Comparison of ENCODE assay signal across 13 mouse cellular contexts in genomic region chr19:29641510-29641909, GRCm38 (mm10). TPM values are rescaled to one million over a fixed set of nuclear protein-coding genes. Genes with fewer than 3 reads are reported as not detected.
DNase-seq lines count a peak whose midpoint lies in the region; ATAC-seq lines count a peak whose summit lies in the region.
"Had no signal": no experiment of that assay in that cellular context is flagged by ENCODE, and none has a peak within 500 bp of the region (broad histone marks: within the 10 kb centered on the region; RNA-seq: fewer than 3 reads in every experiment).

No protein-coding gene starts in this region.

- peaks cover 5% of the 10 kb centered on the region; the same call in 1 of the 2 replicates for H3K36me3 ChIP-seq in heart, embryonic 10.5 days
- peaks cover 76% of the 10 kb centered on the region for H3K36me3 ChIP-seq in liver, embryonic 12.5 days
- peaks cover 23% of the 10 kb centered on the region for H3K36me3 ChIP-seq in embryonic facial prominence, embryonic 13.5 days
- peaks cover 15% of the 10 kb centered on the region; the same call in 1 of the 2 replicates for H3K36me3 ChIP-seq in limb, embryonic 15.5 days

- H3K9me3 ChIP-seq in heart, embryonic 10.5 days, result no peaks in the 10 kb centered on the region
- no peaks in the 10 kb centered on the region for H3K9me3 ChIP-seq in liver, embryonic 12.5 days (replicated peaks)
- peaks cover 3% of the 10 kb centered on the region; the same call in 1 of the 2 replicates for H3K9me3 ChIP-seq in embryonic facial prominence, embryonic 13.5 days
- H3K9me3 ChIP-seq in limb, embryonic 15.5 days, result no peaks in the 10 kb centered on the region

- H3K4me1 ChIP-seq in heart, embryonic 10.5 days, result peaks cover 16% of the 10 kb centered on the region
- H3K4me1 ChIP-seq in liver, embryonic 12.5 days, result peaks cover 29% of the 10 kb centered on the region
- H3K4me1 ChIP-seq in embryonic facial prominence, embryonic 13.5 days, result peaks cover 20% of the 10 kb centered on the region
- peaks cover 11% of the 10 kb centered on the region; the same call in 1 of the 2 replicates for H3K4me1 ChIP-seq in limb, embryonic 15.5 days

- H3K4me2 ChIP-seq in liver, embryonic 12.5 days, result peak overlapping the region; percentile 1; the same call in 1 of the 2 replicates
- peak overlapping the region; percentile 46 for H3K4me2 ChIP-seq in embryonic facial prominence, embryonic 13.5 days
- 0 out of 2 replicates have a peak overlapping the region, but pooled peaks have one; percentile 35 for H3K4me2 ChIP-seq in limb, embryonic 15.5 days

- intact Hi-C loops in left cerebral cortex, postnatal 36 days (cut with DNase I), result no loop called here

- H3K4me3 ChIP-seq in heart, embryonic 10.5 days, result no peak overlapping the region; the same call in 1 of the 2 replicates
- no peak overlapping the region for H3K4me3 ChIP-seq in liver, embryonic 12.5 days
- no peak overlapping the region; the same call in 1 of the 2 replicates for H3K4me3 ChIP-seq in embryonic facial prominence, embryonic 13.5 days
- no peak overlapping the region for H3K4me3 ChIP-seq in limb, embryonic 15.5 days

- no peak for ATAC-seq in liver, embryonic 12.5 days
- ATAC-seq in embryonic facial prominence, embryonic 13.5 days (ENCODE audit: insufficient number of reproducible peaks, insufficient read depth, low FRiP score, low TSS enrichment, low read depth), result no peak
- no peak for ATAC-seq in limb, embryonic 15.5 days (ENCODE audit: insufficient number of reproducible peaks, low FRiP score, low TSS enrichment, low read depth)

- WGBS in heart, embryonic 10.5 days, result 77% methylated on average over 5 of the region's 5 CpGs
- 84% methylated on average over 5 of the region's 5 CpGs for WGBS in liver, embryonic 12.5 days (ENCODE audit: insufficient replicate concordance)
- 50% methylated on average over 5 of the region's 5 CpGs for WGBS in embryonic facial prominence, embryonic 13.5 days
- 53% methylated on average over 5 of the region's 5 CpGs for WGBS in limb, embryonic 15.5 days

- H3K27me3 ChIP-seq in heart, embryonic 10.5 days (ENCODE audit: insufficient read depth, poor library complexity, severe bottlenecking), result peaks cover 35% of the 10 kb centered on the region
- no peaks in the 10 kb centered on the region for H3K27me3 ChIP-seq in liver, embryonic 12.5 days (replicated peaks)
- no peaks in the 10 kb centered on the region for H3K27me3 ChIP-seq in embryonic facial prominence, embryonic 13.5 days
- no peaks in the 10 kb centered on the region for H3K27me3 ChIP-seq in limb, embryonic 15.5 days

- H3K9ac ChIP-seq in liver, embryonic 12.5 days, result no peak overlapping the region
- H3K9ac ChIP-seq in embryonic facial prominence, embryonic 13.5 days, result no peak overlapping the region
- H3K9ac ChIP-seq in limb, embryonic 15.5 days, result no peak overlapping the region

- peak overlapping the region; percentile 56; the same call in 1 of the 2 replicates for H3K27ac ChIP-seq in heart, embryonic 10.5 days
- H3K27ac ChIP-seq in liver, embryonic 12.5 days, result no peak overlapping the region
- H3K27ac ChIP-seq in embryonic facial prominence, embryonic 13.5 days, result peak overlapping the region; percentile 57; the same call in 1 of the 2 replicates
- H3K27ac ChIP-seq in limb, embryonic 15.5 days, result no peak overlapping the region

- no peak for DNase-seq in heart, embryonic 10.5 days (ENCODE audit: low spot score)
- DNase-seq in heart, adult 18-20 months, result no peak
- no peak for DNase-seq in liver
- DNase-seq in left cerebral cortex, postnatal 36 days (ENCODE audit: low spot score in 2 of 2), result no peak
- no peak for DNase-seq in right cerebral cortex, postnatal 36 days (ENCODE audit: low spot score in 2 of 2)
- DNase-seq: cerebellum, adult 8-10 months; gastrocnemius, postnatal 10 days had no signal

RNA-seq across cellular contexts. Expression of gene Ermp1, which starts 6.7 kb away (rescaled TPM):
- polyA plus RNA-seq in heart, embryonic 10.5 days (2016; fragmentation: Nextera tagmentation; extraction: Ambion mirVana), result 8.1 and 9.5 TPM in 2 replicates
- 10 to 100 TPM in 1 of 2 experiments, 1 to 10 TPM in 1; 9.5 to 12.7 TPM for total RNA-seq in heart, adult 18-20 months (2021)
- 18.3 and 19.3 TPM in 2 replicates for polyA plus RNA-seq in liver, embryonic 12.5 days (2016; fragmentation: Nextera tagmentation; extraction: Ambion mirVana)
- 18.5 and 21.9 TPM in 2 replicates for polyA plus RNA-seq in embryonic facial prominence, embryonic 13.5 days (2015; fragmentation: Nextera tagmentation; extraction: Ambion mirVana)
- 16.9 and 21.5 TPM in 2 replicates for polyA plus RNA-seq in limb, embryonic 15.5 days (2015; fragmentation: Nextera tagmentation; extraction: Ambion mirVana)
- 10 to 100 TPM; 35.5 to 35.9 TPM for total RNA-seq in left cerebral cortex, postnatal 36 days (2021)

RNA-seq across cellular contexts. Expression of gene Mlana, which starts 56.1 kb away (rescaled TPM):
- 0.15 and 0.32 TPM in 2 replicates for polyA plus RNA-seq in heart, embryonic 10.5 days (2016; fragmentation: Nextera tagmentation; extraction: Ambion mirVana)
- total RNA-seq in heart, adult 18-20 months (2021), result 1 to 10 TPM in 1 of 2 experiments, under 1 TPM in 1; 0.60 to 1.1 TPM
- not detected in 2 replicates for polyA plus RNA-seq in liver, embryonic 12.5 days (2016; fragmentation: Nextera tagmentation; extraction: Ambion mirVana)
- 1.4 and 1.7 TPM in 2 replicates for polyA plus RNA-seq in embryonic facial prominence, embryonic 13.5 days (2015; fragmentation: Nextera tagmentation; extraction: Ambion mirVana)
- 1.6 and 1.7 TPM in 2 replicates for polyA plus RNA-seq in limb, embryonic 15.5 days (2015; fragmentation: Nextera tagmentation; extraction: Ambion mirVana)
- total RNA-seq in left cerebral cortex, postnatal 36 days (2021), result under 1 TPM in 1 of 2 experiments, not detected in 1; 0.45 TPM
- total RNA-seq: adrenal gland, postnatal 25 days; left cerebral cortex, postnatal 25 days had no signal
- polyA plus RNA-seq: C2C12 had no signal

Comparison
In these comparisons a context has a peak if more than half of its experiments do, and no peak if none do; other contexts are left out.
1. H3K27ac ChIP-seq: peak in heart, embryonic 10.5 days (single experiment) and embryonic facial prominence, embryonic 13.5 days (single experiment); none in liver, embryonic 12.5 days (single experiment) and limb, embryonic 15.5 days (single experiment).
2. Peak in every context shown above with its lines, with median percentiles within 50 percentile points of each other: H3K4me2 ChIP-seq.